11 mouse cellular contexts compared by ENCODE assay signal in the genomic region with DNA sequence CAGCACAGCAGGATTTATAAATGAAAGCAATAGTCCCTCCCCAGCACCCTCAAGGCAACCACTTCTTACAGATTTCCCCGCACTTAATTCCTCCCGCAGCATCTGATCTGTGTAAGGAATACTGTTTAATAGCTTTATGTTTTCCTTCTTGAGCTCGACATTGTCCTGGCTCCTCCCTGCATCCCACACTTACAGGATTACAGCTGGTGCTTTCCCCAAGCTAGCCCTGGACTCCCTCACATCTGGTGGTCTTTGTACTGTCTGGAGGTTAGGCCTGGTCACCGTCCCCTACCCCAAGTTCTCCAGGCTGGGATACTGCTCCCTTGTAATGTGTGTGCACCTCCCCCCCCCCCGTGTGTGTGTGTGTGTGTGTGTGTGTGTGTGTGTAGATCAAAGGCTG.
"Had no signal": no experiment of that assay in that cellular context is flagged by ENCODE, and none has a peak within 500 bp of the region (broad histone marks: within the 10 kb centered on the region; RNA-seq: fewer than 3 reads in every experiment).

No protein-coding gene starts in this region.

- H3K27me3 ChIP-seq: liver, embryonic 15.5 days; neural tube, embryonic 12.5 days had no signal

- H3K4me1 ChIP-seq: liver, embryonic 15.5 days had no signal

- H3K4me2 ChIP-seq: liver, embryonic 11.5 days; liver, embryonic 15.5 days; neural tube, embryonic 12.5 days had no signal

- H3K9ac ChIP-seq: liver, embryonic 15.5 days; neural tube, embryonic 12.5 days had no signal

- H3K36me3 ChIP-seq: liver, embryonic 15.5 days had no signal

- H3K9me3 ChIP-seq: liver, embryonic 15.5 days; neural tube, embryonic 12.5 days had no signal

- ATAC-seq: intestine, embryonic 16.5 days; lung, postnatal 0 days had no signal

- H3K27ac ChIP-seq: layer of hippocampus, adult 2 months; liver, embryonic 15.5 days; neural tube, embryonic 12.5 days had no signal

- H3K4me3 ChIP-seq: layer of hippocampus, adult 2 months; liver, embryonic 15.5 days; neural tube, embryonic 12.5 days had no signal

- DNase-seq: kidney, postnatal 36 days; lung, adult 2 months; lung, postnatal 36 days; midbrain, embryonic 14.5 days; thymus, postnatal 4 days had no signal
